Comparison of ENCODE assay signal across 1 mouse cellular context in the genomic region with DNA sequence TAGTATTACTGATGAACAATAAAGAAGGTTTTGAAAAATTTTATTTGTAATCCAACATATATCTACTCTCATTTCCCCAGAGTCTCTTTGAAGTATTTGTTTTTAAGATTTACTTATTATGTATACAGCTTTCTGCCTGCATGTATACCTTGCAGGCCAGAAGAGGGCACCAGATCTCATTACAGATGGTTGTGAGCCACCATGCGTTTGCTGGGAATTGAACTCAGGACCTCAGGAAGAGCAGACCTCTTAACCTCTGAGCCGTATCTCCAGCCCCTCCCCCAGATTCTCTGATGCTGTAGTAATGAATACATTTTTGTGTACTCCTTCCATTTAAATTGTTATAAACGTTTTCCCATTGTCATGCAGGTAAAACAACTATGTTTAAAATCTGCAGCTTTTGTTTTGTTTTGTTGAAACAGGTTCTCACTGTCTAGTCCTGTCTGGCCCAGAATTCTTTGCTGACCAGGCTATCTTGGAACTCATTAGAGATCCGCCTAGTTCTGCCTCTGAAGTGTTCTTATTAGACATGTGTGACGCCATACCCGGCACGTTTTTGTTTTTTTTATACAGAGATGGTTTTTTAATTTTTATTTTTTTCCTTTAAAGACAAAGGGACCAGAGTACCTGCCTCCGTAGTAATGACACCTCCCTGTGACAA.
TF ChIP-seq lines count a peak whose summit lies in the region.

No protein-coding gene starts in this region.

TF ChIP-seq in MEL, 35 proteins besides CTCF, POLR2A, EP300 and RAD21 (continued from another document):
- TF ChIP-seq ZC3H11A (IDR thresholded peaks at IDR 0.05; ENCODE audit: low read depth, low read length) (no peak), HCFC1 (IDR thresholded peaks at IDR 0.05; ENCODE audit: low read depth, low read length) (no peak), USF1 (IDR thresholded peaks at IDR 0.05; ENCODE audit: low read depth, low read length) (no peak), MXI1 (IDR thresholded peaks at IDR 0.05; ENCODE audit: low read depth, low read length) (no peak), TBP (IDR thresholded peaks at IDR 0.05; ENCODE audit: low read depth, low read length) (peak; percentile 27; the same call in 1 of the 2 replicates)
